Comparison of ENCODE assay signal across 8 mouse cellular contexts in genomic region chr1:172410806-172411205, GRCm38 (mm10). TPM values are rescaled to one million over a fixed set of nuclear protein-coding genes. Genes with fewer than 3 reads are reported as not detected.
A peak's percentile ranks its signal among the peaks of the same experiment; 100 is the strongest.
DNase-seq lines count a peak whose midpoint lies in the region; TF ChIP-seq lines count a peak whose summit lies in the region.

No protein-coding gene starts in this region.

- WGBS in spleen, adult 2 months: 3% methylated on average over 4 of the region's 4 CpGs

- peaks cover 3% of the 10 kb centered on the region; the same call in 1 of the 2 replicates for H3K4me1 ChIP-seq in spleen, adult 2 months (ENCODE audit: control insufficient read depth, insufficient read depth, insufficient read length)

- H3K27ac ChIP-seq in spleen, adult 2 months (ENCODE audit: insufficient read depth, low read length): no peak overlapping the region

- DNase-seq in cerebellum, adult 9-10 months: peak; percentile 15
- DNase-seq in cerebellum, adult 11-12 months: no peak
- peak; percentile 73 for DNase-seq in 416B (ENCODE audit: low read depth)
- peak; percentile 81 for DNase-seq in adrenal gland, postnatal 10 days
- peak; percentile 43 for DNase-seq in forelimb bud, embryonic 11.5 days (ENCODE audit: low read depth, low spot score)
- peak; percentile 75 for DNase-seq in kidney, postnatal 14 days
- peak; percentile 81 for DNase-seq in lung, postnatal 14 days
- peak; percentile 36 to 77 for DNase-seq in spleen, adult 2 months (ENCODE audit: low read depth in 1 of 2, low spot score in 2 of 2)

- no peak for TF ChIP-seq POLR2A in spleen, adult 2 months (IDR thresholded peaks at IDR 0.05; ENCODE audit: low read depth, low read length)

- TF ChIP-seq CTCF in spleen, adult 2 months (IDR thresholded peaks at IDR 0.05; ENCODE audit: extremely low read depth, insufficient read depth, insufficient read length, insufficient replicate concordance): peak; percentile 66; the same call in 1 of the 2 replicates

- H3K4me3 ChIP-seq in spleen, adult 2 months (ENCODE audit: extremely low read depth, insufficient read depth, insufficient read length): no peak overlapping the region

- H3K27me3 ChIP-seq in spleen, adult 2 months (ENCODE audit: control insufficient read depth, insufficient read depth, low read length): no peaks in the 10 kb centered on the region

- no peaks in the 10 kb centered on the region for H3K36me3 ChIP-seq in spleen, adult 2 months (ENCODE audit: control insufficient read depth, insufficient read depth, low read length)

RNA-seq across cellular contexts. Expression of gene Pigm, which starts 34.5 kb away (rescaled TPM):
- total RNA-seq in adrenal gland, postnatal 10 days (2021): 10 to 100 TPM; 13.6 to 13.8 TPM
- polyA plus RNA-seq in spleen, adult 2 months (2012; rRNA removed): 8.8 and 11.5 TPM in 2 replicates
